Mouse (Mus musculus) urinary bladder, postnatal 36 days (tissue): Measurements from ENCODE around the gene Vti1b.

ENCODE experiments used
- DNase-seq, 2 experiments: peaks; one replicate each; pipeline ENCODE4 v3.0.0; 2022; ENCODE audit warnings: low spot score in 2 of 2, mixed read lengths in 1 of 2

Gene Vti1b

GRCm38 (mm10) chr12:79138999-79139398 is 33.5 kb downstream of the Vti1b start:
- DNase-seq, result no peak

GRCm38 (mm10) chr12:79136949-79137348 is 35.5 kb downstream of the Vti1b start:
- DNase-seq, result no peak

GRCm38 (mm10) chr12:79135105-79135504 is 37.4 kb downstream of the Vti1b start:
- DNase-seq, result no peak

- no peak for DNase-seq
Observed at GRCm38 (mm10) chr12:79134676-79135075, 37.8 kb downstream of the Vti1b start.

- no peak for DNase-seq
Observed at GRCm38 (mm10) chr12:79131706-79132460, 40.6 kb downstream of the Vti1b start.

GRCm38 (mm10) chr12:79131178-79131675 is 41.2 kb downstream of the Vti1b start:
- DNase-seq, result no peak

- DNase-seq, result peak; percentile 58 to 80
Observed at GRCm38 (mm10) chr12:79130299-79131177, 41.9 kb downstream of the Vti1b start, which contains the start of gene Arg2. TSS of gene Arg2 (plus strand) at chr12:79130777.

GRCm38 (mm10) chr12:79122820-79123219 is 49.6 kb downstream of the Vti1b start:
- no peak for DNase-seq

- DNase-seq, result no peak
Observed at GRCm38 (mm10) chr12:79118991-79119390, 53.5 kb downstream of the Vti1b start.
